Mouse (Mus musculus) lung, postnatal 0 days (tissue): ENCODE measurements around the gene BC030499. TPM values are rescaled to one million over a fixed set of nuclear protein-coding genes. Genes with fewer than 3 reads are reported as not detected.
A peak's percentile ranks its signal among the peaks of the same experiment; 100 is the strongest.

Source experiments
- ATAC-seq: fragments of 200-750 bp; cut with Nextera tagmentation; 2 replicates; pipeline ENCODE4 v1.8.0; 2017; ENCODE audit warnings: moderate library complexity
- DNase-seq: peaks from one replicate; pipeline ENCODE4 v3.0.0-alpha.2; 2016; ENCODE audit warnings: low spot score
- H3K27ac ChIP-seq: fragments of 300-500 bp; sonication (generic); 2 replicates; pipeline ENCODE4 v1.5.1; 2014; ENCODE audit warnings: antibody characterized with exemption, mild to moderate bottlenecking, low read length, mixed read lengths
- H3K27me3 ChIP-seq: fragments of 300-500 bp; sonication (generic); replicated peaks from 2 replicates; pipeline ENCODE4 v1.6.1; 2014; ENCODE audit warnings: low read length, mixed read lengths; ENCODE audit not compliant: insufficient read depth
- H3K36me3 ChIP-seq: fragments of 300-500 bp; sonication (generic); 2 replicates; pipeline ENCODE4 v1.6.1; 2014; ENCODE audit warnings: low read length, mixed read lengths; ENCODE audit not compliant: insufficient read depth
- H3K4me1 ChIP-seq: fragments of 300-500 bp; sonication (generic); 2 replicates; pipeline ENCODE4 v1.6.1; 2014; ENCODE audit warnings: antibody characterized with exemption, low read depth, low read length, mixed read lengths; ENCODE audit not compliant: insufficient read depth
- H3K4me2 ChIP-seq: fragments of 300-500 bp; sonication (generic); replicated peaks from 2 replicates; pipeline ENCODE4 v1.6.1; 2014; ENCODE audit warnings: low read depth, mild to moderate bottlenecking, low read length, moderate library complexity, mixed read lengths
- H3K4me3 ChIP-seq: fragments of 300-500 bp; sonication (generic); 2 replicates; pipeline ENCODE4 v1.5.1; 2014; ENCODE audit warnings: low read depth, low read length
- H3K9ac ChIP-seq: fragments of 300-500 bp; sonication (generic); replicated peaks from 2 replicates; pipeline ENCODE4 v1.6.1; 2014; ENCODE audit warnings: low read depth, mild to moderate bottlenecking
- H3K9me3 ChIP-seq: fragments of 300-500 bp; sonication (generic); 2 replicates; pipeline ENCODE4 v1.6.1; 2016; ENCODE audit warnings: low read length, mixed read lengths
- CTCF ChIP-seq: IDR thresholded peaks from 2 replicates; pipeline ENCODE4 v1.5.1; 2016; ENCODE audit warnings: antibody characterized with exemption, mild to moderate bottlenecking
- EP300 ChIP-seq: IDR thresholded peaks from 2 replicates; pipeline ENCODE4 v1.6.1; 2016; ENCODE audit warnings: antibody characterized with exemption, mild to moderate bottlenecking, control low read depth
- WGBS: fragments of 180-500 bp; shearing (Covaris S2); extraction: QIAGEN DNeasy Blood & Tissue Kit; methylation state at CpG from one replicate; pipeline ENCODE4 v1.1.7; 2014; 5-methylcytosine and 5-hydroxymethylcytosine counted together
- polyA plus RNA-seq: library from polyadenylated mRNA; unstranded; fragments of >200 nt; fragmentation: Nextera tagmentation; extraction: Ambion mirVana; gene quantifications from 2 replicates; pipeline ENCODE4 v1.2.1, GENCODE M21; 2015

BC030499 gene
- polyA plus RNA-seq, 1 experiment from 2014 or later = not detected

DNA sequence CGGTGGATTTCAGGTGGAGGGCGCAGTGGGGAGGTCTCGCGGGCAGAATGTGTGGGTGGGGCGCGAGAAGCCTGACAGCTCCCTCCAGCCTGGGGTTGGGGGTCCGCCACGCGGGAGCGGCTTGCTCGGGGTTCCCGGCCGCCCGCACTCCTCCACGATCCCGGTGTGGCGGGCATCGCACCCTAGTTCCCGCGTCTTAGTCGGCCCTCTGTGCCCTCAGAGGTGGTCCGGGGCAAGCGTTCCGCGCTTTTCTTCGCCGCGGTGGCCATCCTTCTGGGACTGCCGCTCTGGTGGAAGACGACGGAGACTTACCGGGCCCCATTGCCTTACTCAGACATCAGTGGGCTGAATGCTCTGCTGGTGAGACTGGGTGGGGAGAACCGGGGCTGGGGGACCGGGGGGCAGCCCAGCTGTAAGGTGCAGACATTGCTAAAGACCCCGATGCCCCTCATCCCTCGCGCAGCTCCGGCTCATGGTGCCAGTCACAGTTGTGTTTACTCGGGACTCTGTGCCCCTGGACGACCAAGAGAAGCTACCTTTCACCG is 37.9 kb downstream of the BC030499 start:
- H3K27me3 ChIP-seq = no peaks in the 10 kb centered on the region
- WGBS = under 1% methylated on average over 41 of the region's 41 CpGs
- TF ChIP-seq CTCF (no peak), EP300 (no peak)
- peak overlapping the region; percentile 81 for H3K9ac ChIP-seq
- DNase-seq (no peak), ATAC-seq (peak; percentile 57)
- H3K36me3 ChIP-seq = no peaks in the 10 kb centered on the region
- peak overlapping the region; percentile 93 for H3K4me3 ChIP-seq
- H3K4me1 ChIP-seq = peaks cover 6% of the 10 kb centered on the region; the same call in 1 of the 2 replicates
- no peaks in the 10 kb centered on the region for H3K9me3 ChIP-seq
- H3K4me2 ChIP-seq = peak overlapping the region; percentile 96
- H3K27ac ChIP-seq = no peak overlapping the region

DNA sequence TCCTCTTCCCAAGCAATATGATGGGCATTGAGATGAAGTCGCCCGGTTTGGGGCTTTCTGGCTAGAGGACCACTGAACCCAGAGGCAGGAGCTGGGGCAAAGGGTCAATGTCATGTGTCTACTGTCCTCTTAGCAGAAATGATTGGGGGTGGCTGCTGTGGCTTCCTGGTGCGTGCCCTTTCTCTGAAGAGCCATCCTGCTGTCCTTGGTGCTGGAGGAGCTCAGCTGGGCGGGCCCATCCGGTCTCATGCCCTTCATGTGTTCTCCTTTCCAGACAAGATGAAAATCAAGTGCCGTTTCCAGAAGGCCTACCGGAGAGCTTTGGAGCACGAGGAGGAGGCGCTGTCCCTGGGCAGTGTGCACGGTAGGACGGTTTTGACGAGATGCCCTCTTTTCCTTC is 42.0 kb downstream of the BC030499 start:
- TF ChIP-seq EP300 (no peak), CTCF (no peak)
- no peak overlapping the region for H3K4me2 ChIP-seq

GRCm38 (mm10) chr11:78333992-78334391 is 43.4 kb downstream of the BC030499 start:
- Histone ChIP-seq H3K27ac (no peak overlapping the region), H3K9me3 (no peaks in the 10 kb centered on the region), H3K36me3 (peaks cover 9% of the 10 kb centered on the region; the same call in 1 of the 2 replicates), H3K4me1 (peaks cover 4% of the 10 kb centered on the region; the same call in 1 of the 2 replicates), H3K4me2 (no peak overlapping the region), H3K9ac (no peak overlapping the region), H3K4me3 (no peak overlapping the region), H3K27me3 (no peaks in the 10 kb centered on the region)
- TF ChIP-seq EP300 (no peak), CTCF (no peak)
- no peak for DNase-seq
- WGBS = 85% methylated on average over 5 of the region's 5 CpGs
- no peak for ATAC-seq

More for the DNA sequence above, 42.0 kb downstream of the BC030499 start:
- ATAC-seq (no peak), DNase-seq (no peak)
- H3K4me3 ChIP-seq = no peak overlapping the region
- no peak overlapping the region for H3K27ac ChIP-seq
- WGBS = 93% methylated on average over 12 of the region's 12 CpGs
- H3K9ac ChIP-seq = no peak overlapping the region
- H3K9me3 ChIP-seq = no peaks in the 10 kb centered on the region
- H3K27me3 ChIP-seq = no peaks in the 10 kb centered on the region
- H3K4me1 ChIP-seq = peaks cover 6% of the 10 kb centered on the region; the same call in 1 of the 2 replicates
- H3K36me3 ChIP-seq = peaks cover 8% of the 10 kb centered on the region; the same call in 1 of the 2 replicates

DNA sequence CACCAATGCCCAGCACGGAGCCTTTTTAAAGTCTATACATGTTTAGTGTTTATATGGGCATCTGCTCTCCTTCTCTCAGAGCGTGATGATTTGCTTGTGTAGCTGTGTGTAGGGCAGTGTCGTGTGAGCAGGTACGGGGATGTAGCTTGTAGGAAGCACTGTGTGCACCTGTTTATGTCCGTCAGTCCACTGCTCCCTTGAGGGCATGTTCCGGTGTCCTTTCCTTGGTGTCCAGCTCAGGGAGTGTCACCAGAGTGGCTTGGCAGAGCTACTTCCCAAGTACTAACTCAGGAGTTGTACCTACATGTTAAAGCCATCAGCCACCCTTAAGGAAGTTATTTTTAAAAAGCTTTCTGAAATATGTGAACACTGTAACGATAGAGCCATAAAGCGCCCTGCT is 46.4 kb downstream of the BC030499 start:
- Histone ChIP-seq H3K4me3 (no peak overlapping the region), H3K27ac (no peak overlapping the region), H3K9me3 (no peaks in the 10 kb centered on the region), H3K4me2 (no peak overlapping the region), H3K36me3 (peaks cover 9% of the 10 kb centered on the region; the same call in 1 of the 2 replicates), H3K4me1 (no peaks in the 10 kb centered on the region), H3K9ac (no peak overlapping the region), H3K27me3 (no peaks in the 10 kb centered on the region)
- no peak for TF ChIP-seq CTCF
- no peak for TF ChIP-seq EP300
- DNase-seq (no peak), ATAC-seq (no peak)
- 96% methylated on average over 8 of the region's 8 CpGs for WGBS

GRCm38 (mm10) chr11:78341702-78342101 is 51.1 kb downstream of the BC030499 start:
- Histone ChIP-seq H3K9ac (no peak overlapping the region), H3K4me1 (peaks cover 19% of the 10 kb centered on the region; the same call in 1 of the 2 replicates), H3K9me3 (no peaks in the 10 kb centered on the region)

DNA sequence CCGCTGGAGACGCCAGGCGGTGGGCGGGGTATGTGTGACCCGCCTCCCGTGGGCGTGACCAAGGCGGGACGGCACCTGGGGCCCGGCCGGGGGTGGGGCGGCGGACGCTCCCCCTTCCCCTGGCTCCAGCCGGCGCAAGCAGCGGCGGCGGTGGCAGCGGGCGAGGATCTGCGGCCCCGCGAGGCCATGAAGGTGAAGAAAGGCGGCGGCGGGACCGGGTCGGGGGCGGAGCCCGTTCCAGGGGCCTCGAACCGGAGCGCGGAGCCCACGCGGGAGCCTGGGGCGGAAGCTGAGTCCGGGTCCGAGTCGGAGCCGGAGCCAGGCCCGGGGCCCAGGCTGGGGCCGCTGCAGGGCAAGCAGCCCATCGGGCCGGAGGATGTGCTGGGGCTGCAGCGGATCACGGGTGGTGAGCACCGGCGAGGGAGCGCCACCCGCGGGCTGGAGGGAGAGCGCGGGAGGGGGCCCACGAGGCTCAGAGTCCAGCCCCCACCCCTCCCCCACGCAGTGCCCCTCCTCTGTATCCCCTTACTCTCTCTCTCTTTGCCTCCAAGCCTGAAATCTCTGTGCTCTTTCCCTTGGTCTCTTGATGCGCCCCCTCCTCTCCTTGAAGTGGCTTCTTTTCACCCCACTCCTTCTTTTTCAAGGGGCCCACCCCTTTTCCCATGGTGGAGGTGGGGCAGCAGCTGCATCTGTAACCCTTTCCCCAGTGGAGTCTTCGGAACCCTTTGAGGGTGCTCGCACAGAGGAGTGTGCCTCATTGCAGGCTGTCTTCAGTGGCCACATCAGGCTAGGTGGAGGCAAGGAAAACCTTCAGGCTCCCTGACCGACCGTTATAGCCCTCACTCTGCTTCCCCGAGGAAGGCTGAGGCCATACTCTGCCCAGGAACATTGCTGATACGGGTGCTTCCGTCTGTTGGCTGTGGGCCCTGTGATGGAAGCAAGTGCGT is 53.0 kb downstream of the BC030499 start, which contains the start of gene Unc119:
Unc119 (plus strand) TSS at position 102 of the 947 bp plus-strand sequence.
- Histone ChIP-seq H3K27me3 (no peaks in the 10 kb centered on the region), H3K9me3 (no peaks in the 10 kb centered on the region), H3K4me2 (peak within 1 kb of the TSS; percentile 98), H3K9ac (peak within 1 kb of the TSS; percentile 50; the same call in 1 of the 2 replicates), H3K27ac (0 out of 2 replicates have a peak within 1 kb of the TSS, but pooled peaks have one; percentile 47), H3K36me3 (no peaks in the 10 kb centered on the region), H3K4me1 (peaks cover 19% of the 10 kb centered on the region; the same call in 1 of the 2 replicates), H3K4me3 (peak within 1 kb of the TSS; percentile 65)
- TF ChIP-seq CTCF (peak; percentile 8; the same call in 1 of the 2 replicates), EP300 (no peak)
- WGBS = 1% methylated on average over 41 of the region's 66 CpGs
- ATAC-seq (peak; percentile 84), DNase-seq (peak; percentile 83)

More at GRCm38 (mm10) chr11:78341702-78342101, 51.1 kb downstream of the BC030499 start:
- ATAC-seq (no peak), DNase-seq (no peak)
- Histone ChIP-seq H3K4me3 (no peak overlapping the region), H3K4me2 (no peak overlapping the region), H3K27me3 (no peaks in the 10 kb centered on the region), H3K36me3 (0 out of 2 replicates have a peak, but pooled peaks cover 9% of the 10 kb centered on the region), H3K27ac (no peak overlapping the region)
- TF ChIP-seq EP300 = no peak
- TF ChIP-seq CTCF = no peak
- 74% methylated on average over 12 of the region's 12 CpGs for WGBS
